In the genomic region with DNA sequence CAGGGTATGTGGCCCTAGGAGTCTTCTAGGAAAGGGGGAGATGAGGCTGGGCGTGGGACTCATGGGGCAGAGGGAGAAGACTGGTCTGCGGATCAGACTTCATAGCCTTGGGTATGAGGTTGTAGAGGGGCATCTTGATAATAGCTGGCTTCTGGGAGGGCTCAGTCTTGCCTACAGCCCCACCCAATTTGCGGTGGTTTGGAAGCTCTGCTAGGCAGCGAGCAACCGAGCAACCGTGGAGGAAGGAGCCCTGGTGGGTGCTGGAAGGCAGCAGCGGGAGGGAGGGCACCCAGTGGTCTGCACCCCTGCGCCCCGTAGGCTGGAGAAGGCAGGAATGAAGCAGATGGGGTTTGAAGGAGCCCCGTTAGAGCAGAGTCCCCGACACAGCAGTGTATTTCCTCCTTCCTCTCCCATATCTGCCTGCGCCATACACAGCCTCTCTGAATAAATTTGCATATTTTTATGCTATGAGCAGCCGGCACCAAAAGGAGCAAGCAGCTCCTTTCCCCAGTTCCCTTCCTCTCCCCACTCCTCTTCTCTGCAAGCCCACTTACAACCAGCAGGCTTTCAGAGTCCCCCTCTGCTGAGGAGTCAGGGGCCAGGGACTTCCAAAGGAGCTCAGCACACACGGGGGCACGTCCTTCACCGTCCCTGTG, we compare ENCODE assay signal across 8 mouse cellular contexts. TPM values are rescaled to one million over a fixed set of nuclear protein-coding genes. Genes with fewer than 3 reads are reported as not detected.
A peak's percentile ranks its signal among the peaks of the same experiment; 100 is the strongest.
DNase-seq lines count a peak whose midpoint lies in the region; ATAC-seq and TF ChIP-seq lines count a peak whose summit lies in the region.

No protein-coding gene starts in this region.

- H3K36me3 ChIP-seq in kidney, postnatal 0 days (ENCODE audit: insufficient read depth, low read length): no peaks in the 10 kb centered on the region
- H3K36me3 ChIP-seq in embryonic facial prominence, embryonic 13.5 days: no peaks in the 10 kb centered on the region
- no peaks in the 10 kb centered on the region for H3K36me3 ChIP-seq in intestine, embryonic 15.5 days

- H3K27ac ChIP-seq in kidney, postnatal 0 days: no peak overlapping the region
- H3K27ac ChIP-seq in embryonic facial prominence, embryonic 13.5 days: peak overlapping the region; percentile 55; the same call in 1 of the 2 replicates
- H3K27ac ChIP-seq in intestine, embryonic 15.5 days: no peak overlapping the region

- no peaks in the 10 kb centered on the region for H3K27me3 ChIP-seq in kidney, postnatal 0 days (ENCODE audit: insufficient read depth, low read length)
- H3K27me3 ChIP-seq in embryonic facial prominence, embryonic 13.5 days: peaks cover 17% of the 10 kb centered on the region; the same call in 1 of the 2 replicates
- no peaks in the 10 kb centered on the region for H3K27me3 ChIP-seq in intestine, embryonic 15.5 days (replicated peaks)

- no peak for ATAC-seq in kidney, postnatal 0 days (replicated peaks; ENCODE audit: low FRiP score, low read depth)
- ATAC-seq in embryonic facial prominence, embryonic 13.5 days (ENCODE audit: insufficient number of reproducible peaks, insufficient read depth, low FRiP score, low TSS enrichment, low read depth): no peak
- peak; percentile 29; the same call in 1 of the 2 replicates for ATAC-seq in intestine, embryonic 15.5 days

- 43% methylated on average over 16 of the region's 16 CpGs for WGBS in kidney, postnatal 0 days
- WGBS in embryonic facial prominence, embryonic 13.5 days: 38% methylated on average over 16 of the region's 16 CpGs
- 41% methylated on average over 16 of the region's 16 CpGs for WGBS in intestine, embryonic 15.5 days

- H3K4me1 ChIP-seq in kidney, postnatal 0 days (replicated peaks; ENCODE audit: insufficient read depth, low read length): 0 out of 2 replicates have a peak, but pooled peaks cover 4% of the 10 kb centered on the region
- peaks cover 16% of the 10 kb centered on the region for H3K4me1 ChIP-seq in embryonic facial prominence, embryonic 13.5 days
- H3K4me1 ChIP-seq in intestine, embryonic 15.5 days (replicated peaks): peaks cover 15% of the 10 kb centered on the region; the same call in 1 of the 2 replicates

- H3K9ac ChIP-seq in kidney, postnatal 0 days (ENCODE audit: low read depth, low read length): no peak overlapping the region
- H3K9ac ChIP-seq in embryonic facial prominence, embryonic 13.5 days: peak overlapping the region; percentile 40
- H3K9ac ChIP-seq in intestine, embryonic 15.5 days: no peak overlapping the region

- no peak for TF ChIP-seq CTCF in kidney, postnatal 0 days (IDR thresholded peaks at IDR 0.05; ENCODE audit: low read depth)

- peak; percentile 8 for DNase-seq in kidney, postnatal 0 days (ENCODE audit: low spot score)
- DNase-seq in kidney, postnatal 36 days: no peak
- peak; percentile 3 to 12 for DNase-seq in natural killer cell, adult 2 months (ENCODE audit: low spot score in 2 of 2)
- no peak for DNase-seq in urinary bladder, postnatal 4 days (ENCODE audit: low spot score in 2 of 2)
- DNase-seq in spleen, postnatal 4 days (ENCODE audit: low spot score in 2 of 2): no peak
- no peak for DNase-seq in lung, adult 18-20 months

- H3K4me3 ChIP-seq in kidney, postnatal 0 days (replicated peaks; ENCODE audit: low read depth, low read length): no peak overlapping the region
- H3K4me3 ChIP-seq in embryonic facial prominence, embryonic 13.5 days: peak overlapping the region; percentile 16
- 0 out of 2 replicates have a peak overlapping the region, but pooled peaks have one; percentile 11 for H3K4me3 ChIP-seq in intestine, embryonic 15.5 days (replicated peaks)

- H3K9me3 ChIP-seq in kidney, postnatal 0 days (replicated peaks; ENCODE audit: low read length): no peaks in the 10 kb centered on the region
- no peaks in the 10 kb centered on the region for H3K9me3 ChIP-seq in embryonic facial prominence, embryonic 13.5 days
- no peaks in the 10 kb centered on the region for H3K9me3 ChIP-seq in intestine, embryonic 15.5 days

- peak overlapping the region; percentile 39 for H3K4me2 ChIP-seq in kidney, postnatal 0 days (ENCODE audit: low read length)
- H3K4me2 ChIP-seq in embryonic facial prominence, embryonic 13.5 days: peak overlapping the region; percentile 49
- H3K4me2 ChIP-seq in intestine, embryonic 15.5 days (replicated peaks): peak overlapping the region; percentile 25

RNA-seq across cellular contexts. Expression of gene Gm26897, which starts 20.9 kb away (rescaled TPM):
- polyA plus RNA-seq in kidney, postnatal 0 days (2015; fragmentation: Nextera tagmentation; extraction: Ambion mirVana): not detected in 2 replicates
- not detected in 2 replicates for polyA plus RNA-seq in embryonic facial prominence, embryonic 13.5 days (2015; fragmentation: Nextera tagmentation; extraction: Ambion mirVana)
- polyA plus RNA-seq in intestine, embryonic 15.5 days (2015; fragmentation: Nextera tagmentation; extraction: Ambion mirVana): not detected in 2 replicates

Comparison
In these comparisons a context has a peak if more than half of its experiments do, and no peak if none do; other contexts are left out.
1. DNase-seq: peak in kidney, postnatal 0 days (single experiment) and natural killer cell, adult 2 months (2 of 2); none in kidney, postnatal 36 days (0 of 2), urinary bladder, postnatal 4 days (0 of 2), spleen, postnatal 4 days (0 of 2) and lung, adult 18-20 months (0 of 2).
2. Peak in every context shown above with its lines, with median percentiles within 50 percentile points of each other: H3K4me2 ChIP-seq.